Mouse (Mus musculus) ES-E14 (cell line): ENCODE measurements around the gene Tmed2.

Experiments
- ZC3H11A ChIP-seq: IDR thresholded peaks from 2 replicates; pipeline ENCODE4 v1.6.1; 2012; ENCODE audit warnings: low read depth, mild to moderate bottlenecking, inconsistent platforms, low read length, borderline replicate concordance
- ZNF384 ChIP-seq: IDR thresholded peaks from 2 replicates; pipeline ENCODE4 v1.6.1; 2012; ENCODE audit warnings: low read depth, low read length, inconsistent platforms

- no peak for TF ChIP-seq ZC3H11A
- no peak for TF ChIP-seq ZNF384
Measured at GRCm38 (mm10) chr5:124529191-124529651, 11.3 kb upstream of the Tmed2 start.
